ENCODE assay signal across 20 mouse cellular contexts in the genomic region with DNA sequence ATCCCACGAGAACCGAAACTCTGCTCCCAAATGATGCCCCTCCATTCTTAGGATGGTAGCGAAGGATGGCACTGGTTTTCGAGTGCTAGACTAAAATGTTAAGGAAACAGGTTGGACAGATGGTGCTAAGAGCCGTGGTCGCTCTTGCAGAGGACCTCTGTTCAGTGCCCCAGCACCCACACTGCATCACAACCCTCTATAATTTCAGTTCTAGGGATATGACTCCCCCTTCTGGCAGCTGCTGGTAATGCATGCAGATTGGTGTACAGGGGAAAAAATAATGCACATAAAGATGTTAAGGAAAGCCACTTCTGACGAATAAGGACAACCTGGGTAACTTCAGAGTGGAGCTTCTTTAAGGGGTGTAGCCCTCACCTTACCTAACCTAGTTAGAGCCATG. TPM values are rescaled to one million over a fixed set of nuclear protein-coding genes. Genes with fewer than 3 reads are reported as not detected.
A peak's percentile ranks its signal among the peaks of the same experiment; 100 is the strongest.
DNase-seq lines count a peak whose midpoint lies in the region; ATAC-seq and TF ChIP-seq lines count a peak whose summit lies in the region.
"Had no signal": no experiment of that assay in that cellular context is flagged by ENCODE, and none has a peak within 500 bp of the region (broad histone marks: within the 10 kb centered on the region; RNA-seq: fewer than 3 reads in every experiment).

No protein-coding gene starts in this region.

- no peak for TF ChIP-seq EP300 in MEL (IDR thresholded peaks at IDR 0.05; ENCODE audit: low read depth in 1 of 2, low read length in 2 of 2)

- no peak overlapping the region for H3K9ac ChIP-seq in kidney, postnatal 0 days (ENCODE audit: low read depth, low read length)
- H3K9ac ChIP-seq in kidney, embryonic 16.5 days (replicated peaks; ENCODE audit: low read length), result no peak overlapping the region
- H3K9ac ChIP-seq in MEL (ENCODE audit: control insufficient read depth, low read depth, low read length, poor library complexity, severe bottlenecking), result no peak overlapping the region
- H3K9ac ChIP-seq: kidney, embryonic 15.5 days; limb, embryonic 12.5 days; midbrain, embryonic 12.5 days; neural tube, embryonic 15.5 days had no signal

- no peak for DNase-seq in kidney, postnatal 0 days (ENCODE audit: low spot score)
- no peak for DNase-seq in testis, postnatal 10 days (ENCODE audit: low spot score)
- DNase-seq in MEL (ENCODE audit: low read depth, low spot score), result peak; percentile 45
- no peak for DNase-seq in right cerebral cortex, postnatal 4 days
- DNase-seq in adrenal gland, adult 8-10 months, result no peak
- DNase-seq: cerebellum, adult 9-11 months; embryo, embryonic 11 days; heart, adult 11 months; right cerebral cortex, postnatal 25 days; thymus, adult 18-20 months had no signal

- H3K4me2 ChIP-seq in kidney, postnatal 0 days (ENCODE audit: low read length), result no peak overlapping the region
- no peak overlapping the region for H3K4me2 ChIP-seq in kidney, embryonic 16.5 days (replicated peaks; ENCODE audit: low read depth, low read length)
- H3K4me2 ChIP-seq: kidney, embryonic 15.5 days; limb, embryonic 12.5 days; midbrain, embryonic 12.5 days; neural tube, embryonic 15.5 days had no signal

- no peaks in the 10 kb centered on the region for H3K79me2 ChIP-seq in MEL (ENCODE audit: control insufficient read depth, insufficient read depth, low read length, poor library complexity)

- no peaks in the 10 kb centered on the region for H3K27me3 ChIP-seq in kidney, postnatal 0 days (ENCODE audit: insufficient read depth, low read length)
- H3K27me3 ChIP-seq in kidney, embryonic 16.5 days (ENCODE audit: insufficient read depth, low read length), result no peaks in the 10 kb centered on the region
- no peaks in the 10 kb centered on the region for H3K27me3 ChIP-seq in testis, adult 2 months (ENCODE audit: control insufficient read depth, insufficient read depth, low read length)
- no peaks in the 10 kb centered on the region for H3K27me3 ChIP-seq in MEL (ENCODE audit: control insufficient read depth in 1 of 2, insufficient read depth in 2 of 2, low read length in 2 of 2)
- H3K27me3 ChIP-seq: kidney, embryonic 15.5 days; limb, embryonic 12.5 days; midbrain, embryonic 12.5 days; neural tube, embryonic 15.5 days had no signal

- 94% methylated on average over 7 of the region's 7 CpGs for WGBS in kidney, postnatal 0 days
- 95% methylated on average over 7 of the region's 7 CpGs for WGBS in kidney, embryonic 16.5 days

- peak; percentile 27; the same call in 1 of the 2 replicates for TF ChIP-seq CTCF in kidney, postnatal 0 days (IDR thresholded peaks at IDR 0.05; ENCODE audit: low read depth)
- TF ChIP-seq CTCF in testis, adult 2 months (IDR thresholded peaks at IDR 0.05; ENCODE audit: control insufficient read depth, insufficient read depth, insufficient replicate concordance, low read depth, low read length), result peak; percentile 58; the same call in 1 of the 2 replicates
- peak; percentile 3 to 73 (median 64); a peak in 4 of 6 replicates for TF ChIP-seq CTCF in MEL (IDR thresholded peaks at IDR 0.05 in 2 of 3, conservative IDR thresholded peaks at IDR 0.05 in 1 of 3; ENCODE audit: control insufficient read depth in 1 of 3, insufficient read depth in 1 of 3, low read depth in 2 of 3, low read length in 3 of 3, poor library complexity in 1 of 3, severe bottlenecking in 1 of 3)

- no peaks in the 10 kb centered on the region for H3K36me3 ChIP-seq in kidney, postnatal 0 days (ENCODE audit: insufficient read depth, low read length)
- no peaks in the 10 kb centered on the region for H3K36me3 ChIP-seq in kidney, embryonic 16.5 days (ENCODE audit: insufficient read depth, low read length)
- no peaks in the 10 kb centered on the region for H3K36me3 ChIP-seq in testis, adult 2 months (ENCODE audit: control insufficient read depth, insufficient read depth, low read length)
- no peaks in the 10 kb centered on the region for H3K36me3 ChIP-seq in MEL (ENCODE audit: control insufficient read depth in 1 of 2, insufficient read depth in 2 of 2, low read length in 2 of 2)
- H3K36me3 ChIP-seq: kidney, embryonic 15.5 days; limb, embryonic 12.5 days; midbrain, embryonic 12.5 days; neural tube, embryonic 15.5 days had no signal

- ATAC-seq in kidney, postnatal 0 days (replicated peaks; ENCODE audit: low FRiP score, low read depth), result no peak
- ATAC-seq in kidney, embryonic 16.5 days (ENCODE audit: low FRiP score, low TSS enrichment), result no peak

- H3K27ac ChIP-seq in kidney, postnatal 0 days, result no peak overlapping the region
- no peak overlapping the region for H3K27ac ChIP-seq in kidney, embryonic 16.5 days (ENCODE audit: low read length)
- H3K27ac ChIP-seq in testis, adult 2 months (ENCODE audit: control insufficient read depth, insufficient read depth, low read depth, low read length), result no peak overlapping the region
- H3K27ac ChIP-seq in MEL (ENCODE audit: control insufficient read depth, low read depth, low read length), result no peak overlapping the region
- H3K27ac ChIP-seq: kidney, embryonic 15.5 days; limb, embryonic 12.5 days; macrophage; midbrain, embryonic 12.5 days; neural tube, embryonic 15.5 days had no signal

- no peak for TF ChIP-seq POLR2A in testis, adult 2 months (IDR thresholded peaks at IDR 0.05; ENCODE audit: control insufficient read depth, low read depth, low read length)
- no peak for TF ChIP-seq POLR2A in MEL (IDR thresholded peaks at IDR 0.05; ENCODE audit: control insufficient read depth in 1 of 2, insufficient read depth in 1 of 2, low read depth in 1 of 2, low read length in 2 of 2, poor library complexity in 1 of 2)

- TF ChIP-seq RAD21 in MEL (IDR thresholded peaks at IDR 0.05; ENCODE audit: low read depth, low read length), result peak; percentile 48

- no peaks in the 10 kb centered on the region for H3K4me1 ChIP-seq in kidney, postnatal 0 days (replicated peaks; ENCODE audit: insufficient read depth, low read length)
- no peaks in the 10 kb centered on the region for H3K4me1 ChIP-seq in kidney, embryonic 16.5 days (ENCODE audit: insufficient read depth, low read length)
- H3K4me1 ChIP-seq in testis, adult 2 months (ENCODE audit: control insufficient read depth, insufficient read depth, low read length), result peaks cover 4% of the 10 kb centered on the region
- no peaks in the 10 kb centered on the region for H3K4me1 ChIP-seq in MEL (ENCODE audit: control insufficient read depth in 1 of 2, insufficient read depth in 2 of 2, low read length in 2 of 2)
- H3K4me1 ChIP-seq: kidney, embryonic 15.5 days; limb, embryonic 12.5 days; midbrain, embryonic 12.5 days; neural tube, embryonic 15.5 days had no signal

- H3K4me3 ChIP-seq in kidney, postnatal 0 days (replicated peaks; ENCODE audit: low read depth, low read length), result no peak overlapping the region
- no peak overlapping the region for H3K4me3 ChIP-seq in kidney, embryonic 16.5 days (ENCODE audit: low read length)
- H3K4me3 ChIP-seq in testis, adult 2 months (ENCODE audit: control insufficient read depth, low read depth, low read length), result peak overlapping the region; percentile 17; the same call in 1 of the 2 replicates
- no peak overlapping the region for H3K4me3 ChIP-seq in MEL (ENCODE audit: control insufficient read depth in 1 of 2, insufficient read depth in 1 of 2, low read depth in 2 of 2, low read length in 2 of 2)
- H3K4me3 ChIP-seq: kidney, embryonic 15.5 days; limb, embryonic 12.5 days; midbrain, embryonic 12.5 days; neural tube, embryonic 15.5 days had no signal

- no peaks in the 10 kb centered on the region for H3K9me3 ChIP-seq in kidney, postnatal 0 days (replicated peaks; ENCODE audit: low read length)
- no peaks in the 10 kb centered on the region for H3K9me3 ChIP-seq in kidney, embryonic 16.5 days (ENCODE audit: low read length)
- no peaks in the 10 kb centered on the region for H3K9me3 ChIP-seq in MEL (replicated peaks; ENCODE audit: insufficient read depth, low read length)
- H3K9me3 ChIP-seq: kidney, embryonic 15.5 days; limb, embryonic 12.5 days; midbrain, embryonic 12.5 days; neural tube, embryonic 15.5 days had no signal

TF ChIP-seq in MEL, 35 proteins besides CTCF, POLR2A, EP300 and RAD21:
- TF ChIP-seq KAT2A (conservative IDR thresholded peaks at IDR 0.05; ENCODE audit: low read depth, low read length) (no peak), SMC3 (IDR thresholded peaks at IDR 0.05; ENCODE audit: low read depth, low read length) (peak; percentile 56)

RNA-seq across cellular contexts. Expression of gene Hhipl2, which starts 6.1 kb away (rescaled TPM):
- 0.21 and 0.26 TPM in 2 replicates for polyA plus RNA-seq in kidney, postnatal 0 days (2015; fragmentation: Nextera tagmentation; extraction: Ambion mirVana)
- polyA plus RNA-seq in kidney, embryonic 16.5 days (2015; fragmentation: Nextera tagmentation; extraction: Ambion mirVana), result 0.48 and 0.62 TPM in 2 replicates
- polyA plus RNA-seq in testis, adult 2 months (2012; rRNA removed), result 6.2 and 8.6 TPM in 2 replicates
- 0.08 TPM in 1 of 2 replicates, not detected in the other for total RNA-seq in MEL (2012; rRNA removed)
- under 1 TPM in 1 of 2 experiments, not detected in 1; 0.63 TPM for polyA plus RNA-seq in MEL (2012; ENCODE audit: insufficient read depth in 1 of 2, insufficient read length in 2 of 2, low read depth in 1 of 2, low replicate concordance in 2 of 2, missing spikeins in 1 of 2)
- total RNA-seq in adrenal gland, adult 8-10 months (2022), result not detected
- total RNA-seq: adrenal gland, adult 18-20 months; hematopoietic stem cell, adult 5-6 weeks had no signal
- polyA plus RNA-seq: liver, embryonic 16.5 days; macrophage had no signal

RNA-seq across cellular contexts. Expression of gene Taf1a, which starts 35.3 kb away (rescaled TPM):
- polyA plus RNA-seq in kidney, postnatal 0 days (2015; fragmentation: Nextera tagmentation; extraction: Ambion mirVana), result 12.1 and 13.0 TPM in 2 replicates
- polyA plus RNA-seq in kidney, embryonic 16.5 days (2015; fragmentation: Nextera tagmentation; extraction: Ambion mirVana), result 19.8 and 21.2 TPM in 2 replicates
- 11.0 and 15.0 TPM in 2 replicates for polyA plus RNA-seq in testis, adult 2 months (2012; rRNA removed)
- 15.5 and 21.5 TPM in 2 replicates for total RNA-seq in MEL (2012; rRNA removed)
- 10 to 100 TPM in 1 of 2 experiments, not detected in 1; 23.8 TPM for polyA plus RNA-seq in MEL (2012; ENCODE audit: insufficient read depth in 1 of 2, insufficient read length in 2 of 2, low read depth in 1 of 2, low replicate concordance in 2 of 2, missing spikeins in 1 of 2)
- 10 to 100 TPM; 19.3 to 41.6 (median 26.6) TPM for total RNA-seq in adrenal gland, adult 8-10 months (2022)

RNA-seq across cellular contexts. Expression of gene Mia3, which starts 54.7 kb away (rescaled TPM):
- 60.8 and 61.9 TPM in 2 replicates for polyA plus RNA-seq in kidney, postnatal 0 days (2015; fragmentation: Nextera tagmentation; extraction: Ambion mirVana)
- 94.8 and 106 TPM in 2 replicates for polyA plus RNA-seq in kidney, embryonic 16.5 days (2015; fragmentation: Nextera tagmentation; extraction: Ambion mirVana)
- polyA plus RNA-seq in testis, adult 2 months (2012; rRNA removed), result 60.4 and 79.5 TPM in 2 replicates
- total RNA-seq in MEL (2012; rRNA removed), result 46.9 and 47.6 TPM in 2 replicates
- polyA plus RNA-seq in MEL (2012; ENCODE audit: insufficient read depth in 1 of 2, insufficient read length in 2 of 2, low read depth in 1 of 2, low replicate concordance in 2 of 2, missing spikeins in 1 of 2), result 10 to 100 TPM in 1 of 2 experiments, not detected in 1; 50.1 TPM
- 100 to 1,000 TPM; 195 to 246 (median 224) TPM for total RNA-seq in adrenal gland, adult 8-10 months (2022)
